Mouse (Mus musculus): ENCODE data around the gene Clint1.

Clint1 gene

GRCm38 (mm10) chr11:45932771-45933170, 80.9 kb downstream of the Clint1 start:
- no peak for DNase-seq (ENCODE audit: low spot score)

GRCm38 (mm10) chr11:45937478-45937877, 85.6 kb downstream of the Clint1 start:
- DNase-seq (ENCODE audit: low spot score) = no peak

- no peak for DNase-seq (ENCODE audit: low spot score)
Measured at GRCm38 (mm10) chr11:45938917-45939316, 87.1 kb downstream of the Clint1 start.

- DNase-seq (ENCODE audit: low spot score) = no peak
Measured at GRCm38 (mm10) chr11:45942281-45942680, 90.4 kb downstream of the Clint1 start.

- DNase-seq (ENCODE audit: low spot score) = peak; percentile 58
Measured at GRCm38 (mm10) chr11:45943108-45943705, 91.4 kb downstream of the Clint1 start.

GRCm38 (mm10) chr11:45943891-45944642, 92.2 kb downstream of the Clint1 start:
- DNase-seq (ENCODE audit: low spot score) = no peak

GRCm38 (mm10) chr11:45944643-45945156, 92.8 kb downstream of the Clint1 start, which contains the start of gene Lsm11:
Lsm11 (minus strand) TSS chr11:45944935.
- DNase-seq (ENCODE audit: low spot score) = peak; percentile 99

- no peak for DNase-seq (ENCODE audit: low spot score)
Measured at GRCm38 (mm10) chr11:45946796-45947195, 94.9 kb downstream of the Clint1 start.

GRCm38 (mm10) chr11:45947491-45947890, 95.6 kb downstream of the Clint1 start:
- DNase-seq (ENCODE audit: low spot score) = no peak

- DNase-seq (ENCODE audit: low spot score) = peak; percentile 91
Measured at GRCm38 (mm10) chr11:45955127-45955627, 103.3 kb downstream of the Clint1 start, which contains the start of gene Thg1l. Thg1l (minus strand) TSS chr11:45955494.

GRCm38 (mm10) chr11:45959598-45959997, 107.7 kb downstream of the Clint1 start:
- peak; percentile 71 for DNase-seq (ENCODE audit: low spot score)

- no peak for DNase-seq (ENCODE audit: low spot score)
Measured at GRCm38 (mm10) chr11:45960003-45960402, 108.2 kb downstream of the Clint1 start.

All from testis, postnatal 10 days (tissue).